9 mouse cellular contexts compared by ENCODE assay signal in genomic region chr6:120592705-120593104, GRCm38 (mm10).
DNase-seq lines count a peak whose midpoint lies in the region; ATAC-seq and TF ChIP-seq lines count a peak whose summit lies in the region.
"Had no signal": no experiment of that assay in that cellular context is flagged by ENCODE, and none has a peak within 500 bp of the region (broad histone marks: within the 10 kb centered on the region; RNA-seq: fewer than 3 reads in every experiment).

No protein-coding gene starts in this region.

- 45% methylated on average over 7 of the region's 7 CpGs for WGBS in heart, embryonic 12.5 days
- WGBS in stomach, embryonic 14.5 days, result 40% methylated on average over 7 of the region's 7 CpGs
- WGBS in stomach, postnatal 0 days, result 43% methylated on average over 7 of the region's 7 CpGs
- 32% methylated on average over 7 of the region's 7 CpGs for WGBS in hindbrain, embryonic 15.5 days

- no peak for DNase-seq in heart, adult 9 months (ENCODE audit: low spot score in 2 of 2)
- DNase-seq in stomach, postnatal 0 days (ENCODE audit: low spot score), result no peak
- no peak for DNase-seq in thymus, postnatal 36 days
- DNase-seq in ovary, postnatal 14 days (ENCODE audit: low spot score), result no peak
- DNase-seq in natural killer cell, adult 2 months (ENCODE audit: low spot score in 2 of 2), result no peak
- DNase-seq: lung, postnatal 14 days had no signal

- no peak for TF ChIP-seq CTCF in stomach, postnatal 0 days (IDR thresholded peaks at IDR 0.05; ENCODE audit: low read depth)

- H3K9me3 ChIP-seq in heart, embryonic 12.5 days (replicated peaks), result no peaks in the 10 kb centered on the region
- no peaks in the 10 kb centered on the region for H3K9me3 ChIP-seq in stomach, embryonic 14.5 days (ENCODE audit: control insufficient read depth, low read depth, low read length)
- H3K9me3 ChIP-seq in stomach, postnatal 0 days (ENCODE audit: control insufficient read depth, low read length), result no peaks in the 10 kb centered on the region
- H3K9me3 ChIP-seq in hindbrain, embryonic 15.5 days, result no peaks in the 10 kb centered on the region

- H3K4me1 ChIP-seq in heart, embryonic 12.5 days (replicated peaks), result peaks cover 19% of the 10 kb centered on the region
- H3K4me1 ChIP-seq in stomach, embryonic 14.5 days (ENCODE audit: control insufficient read depth, insufficient read depth, low read length), result peaks cover 4% of the 10 kb centered on the region; the same call in 1 of the 2 replicates
- H3K4me1 ChIP-seq in stomach, postnatal 0 days (replicated peaks; ENCODE audit: control insufficient read depth, insufficient read depth), result no peaks in the 10 kb centered on the region
- H3K4me1 ChIP-seq in hindbrain, embryonic 15.5 days (replicated peaks), result peaks cover 6% of the 10 kb centered on the region

- no peaks in the 10 kb centered on the region for H3K36me3 ChIP-seq in heart, embryonic 12.5 days
- no peaks in the 10 kb centered on the region for H3K36me3 ChIP-seq in stomach, embryonic 14.5 days (ENCODE audit: control insufficient read depth, insufficient read depth, low read length)
- H3K36me3 ChIP-seq in stomach, postnatal 0 days (ENCODE audit: control insufficient read depth, insufficient read depth, low read length), result no peaks in the 10 kb centered on the region
- no peaks in the 10 kb centered on the region for H3K36me3 ChIP-seq in hindbrain, embryonic 15.5 days

- H3K27ac ChIP-seq in heart, embryonic 12.5 days (ENCODE audit: poor library complexity, severe bottlenecking), result no peak overlapping the region
- H3K27ac ChIP-seq in stomach, embryonic 14.5 days (ENCODE audit: low read length), result no peak overlapping the region
- H3K27ac ChIP-seq in stomach, postnatal 0 days (replicated peaks), result no peak overlapping the region
- no peak overlapping the region for H3K27ac ChIP-seq in hindbrain, embryonic 15.5 days (replicated peaks)

- H3K4me2 ChIP-seq in heart, embryonic 12.5 days, result peak overlapping the region; percentile 45
- 0 out of 2 replicates have a peak overlapping the region, but pooled peaks have one; percentile 0 for H3K4me2 ChIP-seq in stomach, embryonic 14.5 days (replicated peaks; ENCODE audit: low read depth, low read length)
- H3K4me2 ChIP-seq in stomach, postnatal 0 days (replicated peaks; ENCODE audit: low read depth), result no peak overlapping the region
- H3K4me2 ChIP-seq in hindbrain, embryonic 15.5 days, result 0 out of 2 replicates have a peak overlapping the region, but pooled peaks have one; percentile 13

- H3K9ac ChIP-seq in heart, embryonic 12.5 days, result no peak overlapping the region
- no peak overlapping the region for H3K9ac ChIP-seq in stomach, embryonic 14.5 days (replicated peaks; ENCODE audit: low read depth, low read length)
- H3K9ac ChIP-seq in stomach, postnatal 0 days (ENCODE audit: low read length), result no peak overlapping the region
- H3K9ac ChIP-seq in hindbrain, embryonic 15.5 days, result no peak overlapping the region

- no peak overlapping the region for H3K4me3 ChIP-seq in heart, embryonic 12.5 days
- no peak overlapping the region for H3K4me3 ChIP-seq in stomach, embryonic 14.5 days (ENCODE audit: low read depth, low read length)
- H3K4me3 ChIP-seq in stomach, postnatal 0 days (ENCODE audit: low read depth, low read length), result no peak overlapping the region
- no peak overlapping the region for H3K4me3 ChIP-seq in hindbrain, embryonic 15.5 days

- no peaks in the 10 kb centered on the region for H3K27me3 ChIP-seq in heart, embryonic 12.5 days (replicated peaks)
- no peaks in the 10 kb centered on the region for H3K27me3 ChIP-seq in stomach, embryonic 14.5 days (ENCODE audit: control insufficient read depth, insufficient read depth, low read length)
- H3K27me3 ChIP-seq in stomach, postnatal 0 days (ENCODE audit: control insufficient read depth, insufficient read depth, low read length), result no peaks in the 10 kb centered on the region
- H3K27me3 ChIP-seq in hindbrain, embryonic 15.5 days, result no peaks in the 10 kb centered on the region

- no peak for ATAC-seq in heart, embryonic 12.5 days (ENCODE audit: insufficient number of reproducible peaks, low FRiP score)
- ATAC-seq in stomach, embryonic 14.5 days (ENCODE audit: insufficient number of reproducible peaks, insufficient read depth, low FRiP score, low read depth), result no peak
- ATAC-seq in stomach, postnatal 0 days (ENCODE audit: low FRiP score, low TSS enrichment), result no peak
- 0 out of 2 replicates have a peak, but pooled peaks have one; percentile 51 for ATAC-seq in hindbrain, embryonic 15.5 days (ENCODE audit: low FRiP score, low read depth)

- TF ChIP-seq EP300 in stomach, postnatal 0 days (optimal IDR thresholded peaks at IDR 0.05), result no peak
